Mouse (Mus musculus) small intestine, adult 2 months (tissue): ENCODE measurements at regions not wholly inside any gene's neighbourhood (a gene's known extent, or its start where the extent isn't known, plus 50 kb on each side); places are given as distances from the start of the nearest gene placed in this dataset.

Experiments
- H3K27ac ChIP-seq: fragments of 200-500 bp; 2 replicates; pipeline ENCODE4 v1.5.1; 2012; ENCODE audit warnings: low read depth, low read length, control low read depth, inconsistent platforms; ENCODE audit not compliant: insufficient read depth
- H3K27me3 ChIP-seq: fragments of 200-500 bp; 2 replicates; pipeline ENCODE4 v1.6.1; 2012; ENCODE audit warnings: mild to moderate bottlenecking, moderate library complexity, low read length, inconsistent platforms; ENCODE audit not compliant: control insufficient read depth, insufficient read depth
- H3K36me3 ChIP-seq: fragments of 200-500 bp; 2 replicates; pipeline ENCODE4 v1.6.1; 2012; ENCODE audit warnings: mild to moderate bottlenecking, low read length, control low read depth, inconsistent platforms; ENCODE audit not compliant: control insufficient read depth, insufficient read depth
- H3K4me1 ChIP-seq: fragments of 200-500 bp; 2 replicates; pipeline ENCODE4 v1.6.1; 2012; ENCODE audit warnings: low read length, inconsistent platforms, mixed read lengths; ENCODE audit not compliant: control insufficient read depth, insufficient read depth, insufficient read length
- H3K4me3 ChIP-seq: fragments of 200-500 bp; 2 replicates; pipeline ENCODE4 v1.5.1; 2012; ENCODE audit warnings: low read depth, mild to moderate bottlenecking, control low read depth, inconsistent platforms, low read length, moderate library complexity
- CTCF ChIP-seq: fragments of 200-500 bp; IDR thresholded peaks from 2 replicates; pipeline ENCODE4 v1.5.1; 2012; ENCODE audit warnings: low read depth, mild to moderate bottlenecking, control low read depth, inconsistent platforms, low read length, moderate library complexity, mixed read lengths; ENCODE audit not compliant: insufficient replicate concordance, insufficient read length; ENCODE audit errors: extremely low read depth
- POLR2A ChIP-seq: fragments of 200-500 bp; IDR thresholded peaks from 2 replicates; pipeline ENCODE4 v1.6.1; 2012; ENCODE audit warnings: low read depth, mild to moderate bottlenecking, control low read depth, inconsistent platforms, low read length, moderate library complexity
- WGBS: fragments of 180-500 bp; shearing (Covaris S2); methylation state at CpG from one replicate; pipeline ENCODE4 v1.1.7; 2018; 5-methylcytosine and 5-hydroxymethylcytosine counted together

GRCm38 (mm10) chr13:73159865-73160264 is 100.4 kb upstream of the Irx4 start:
- Histone ChIP-seq H3K27ac (no peak overlapping the region), H3K27me3 (no peaks in the 10 kb centered on the region), H3K4me1 (peaks cover 2% of the 10 kb centered on the region), H3K36me3 (no peaks in the 10 kb centered on the region), H3K4me3 (no peak overlapping the region)
- WGBS = 19% methylated on average over 9 of the region's 9 CpGs
- TF ChIP-seq POLR2A (no peak), CTCF (no peak)

GRCm38 (mm10) chr13:73160289-73160688 is 100.0 kb upstream of the Irx4 start:
- H3K27ac ChIP-seq = no peak overlapping the region
- TF ChIP-seq CTCF (peak; percentile 90), POLR2A (no peak)
- H3K36me3 ChIP-seq = no peaks in the 10 kb centered on the region
- H3K27me3 ChIP-seq = no peaks in the 10 kb centered on the region
- peaks cover 2% of the 10 kb centered on the region for H3K4me1 ChIP-seq
- 1% methylated on average over 22 of the region's 22 CpGs for WGBS
- H3K4me3 ChIP-seq = peak overlapping the region; percentile 27

- no peaks in the 10 kb centered on the region for H3K36me3 ChIP-seq
- H3K27me3 ChIP-seq = no peaks in the 10 kb centered on the region
- 69% methylated on average over 3 of the region's 3 CpGs for WGBS
- H3K4me1 ChIP-seq = no peaks in the 10 kb centered on the region
- TF ChIP-seq CTCF = no peak
- TF ChIP-seq POLR2A = no peak
- H3K4me3 ChIP-seq = no peak overlapping the region
- H3K27ac ChIP-seq = no peak overlapping the region
These were observed 90.0 kb upstream of the Irx4 start for GRCm38 (mm10) chr13:73170301-73170700.

- H3K27me3 ChIP-seq = no peaks in the 10 kb centered on the region
- no peak overlapping the region for H3K27ac ChIP-seq
- no peak overlapping the region for H3K4me3 ChIP-seq
- H3K4me1 ChIP-seq = no peaks in the 10 kb centered on the region
- WGBS = 88% methylated on average over 3 of the region's 3 CpGs
- TF ChIP-seq POLR2A (no peak), CTCF (no peak)
- no peaks in the 10 kb centered on the region for H3K36me3 ChIP-seq
These were observed 52.3 kb upstream of the Irx4 start for GRCm38 (mm10) chr13:73207931-73208448.
